Mouse (Mus musculus) kidney, embryonic 16.5 days (tissue): ENCODE measurements around the gene D17Wsu92e. TPM values are rescaled to one million over a fixed set of nuclear protein-coding genes. Genes with fewer than 3 reads are reported as not detected.

Source experiments
- ATAC-seq: fragments of 200-750 bp; cut with Nextera tagmentation; 2 replicates; pipeline ENCODE4 v1.8.0; 2017; ENCODE audit warnings: moderate TSS enrichment; ENCODE audit not compliant: low FRiP score, low TSS enrichment
- H3K27ac ChIP-seq: fragments of 300-500 bp; sonication (generic); 2 replicates; pipeline ENCODE4 v1.5.1; 2014; ENCODE audit warnings: low read length
- H3K27me3 ChIP-seq: fragments of 300-500 bp; sonication (generic); 2 replicates; pipeline ENCODE4 v1.6.1; 2014; ENCODE audit warnings: low read length, control low read depth, mixed read lengths; ENCODE audit not compliant: insufficient read depth
- H3K36me3 ChIP-seq: fragments of 300-500 bp; sonication (generic); 2 replicates; pipeline ENCODE4 v1.6.1; 2014; ENCODE audit warnings: low read length, control low read depth, mixed read lengths; ENCODE audit not compliant: insufficient read depth
- H3K4me1 ChIP-seq: fragments of 300-500 bp; sonication (generic); 2 replicates; pipeline ENCODE4 v1.6.1; 2014; ENCODE audit warnings: low read length, control low read depth, mixed read lengths; ENCODE audit not compliant: insufficient read depth
- H3K4me2 ChIP-seq: fragments of 300-500 bp; sonication (generic); replicated peaks from 2 replicates; pipeline ENCODE4 v1.6.1; 2014; ENCODE audit warnings: low read depth, low read length
- H3K4me3 ChIP-seq: fragments of 300-500 bp; sonication (generic); 2 replicates; pipeline ENCODE4 v1.5.1; 2014; ENCODE audit warnings: mild to moderate bottlenecking, low read length
- H3K9ac ChIP-seq: fragments of 300-500 bp; sonication (generic); replicated peaks from 2 replicates; pipeline ENCODE4 v1.6.1; 2014; ENCODE audit warnings: low read length
- H3K9me3 ChIP-seq: fragments of 300-500 bp; sonication (generic); 2 replicates; pipeline ENCODE4 v1.6.1; 2016; ENCODE audit warnings: low read length, control low read depth
- WGBS: fragments of 180-500 bp; shearing (Covaris S2); extraction: QIAGEN DNeasy Blood & Tissue Kit; methylation state at CpG from one replicate; pipeline ENCODE4 v1.1.7; 2014; 5-methylcytosine and 5-hydroxymethylcytosine counted together
- polyA plus RNA-seq: library from polyadenylated mRNA; unstranded; fragments of >200 nt; fragmentation: Nextera tagmentation; extraction: Ambion mirVana; gene quantifications from 2 replicates; pipeline ENCODE4 v1.2.1, GENCODE M21; 2015

The D17Wsu92e gene
- polyA plus RNA-seq, 1 experiment from 2014 or later, result 19.4 TPM

- no peak within 1 kb of the TSS for H3K4me2 ChIP-seq
- no peak for ATAC-seq
- H3K9me3 ChIP-seq, result 0 out of 2 replicates have a peak, but pooled peaks cover 3% of the 10 kb centered on the region
- H3K27ac ChIP-seq, result no peak within 1 kb of the TSS
- peaks cover 24% of the 10 kb centered on the region for H3K4me1 ChIP-seq
- H3K36me3 ChIP-seq, result no peaks in the 10 kb centered on the region
- no peak within 1 kb of the TSS for H3K9ac ChIP-seq
- no peak within 1 kb of the TSS for H3K4me3 ChIP-seq
- WGBS, result 76% methylated on average over 10 of the region's 10 CpGs
- H3K27me3 ChIP-seq, result no peaks in the 10 kb centered on the region
Observed at GRCm38 (mm10) chr17:27728770-27729169, 91.7 kb downstream of the D17Wsu92e start, which contains the start of gene Spdef. Gene Spdef, minus strand, starts transcription at chr17:27728955.

- Histone ChIP-seq H3K4me3 (no peak overlapping the region), H3K4me1 (peaks cover 24% of the 10 kb centered on the region), H3K9me3 (0 out of 2 replicates have a peak, but pooled peaks cover 3% of the 10 kb centered on the region), H3K9ac (no peak overlapping the region), H3K27ac (no peak overlapping the region), H3K27me3 (no peaks in the 10 kb centered on the region), H3K36me3 (no peaks in the 10 kb centered on the region), H3K4me2 (no peak overlapping the region)
- ATAC-seq, result no peak
- 32% methylated on average over 7 of the region's 7 CpGs for WGBS
Observed at GRCm38 (mm10) chr17:27726527-27726926, 93.9 kb downstream of the D17Wsu92e start.

- Histone ChIP-seq H3K4me2 (peak overlapping the region; percentile 36), H3K9ac (no peak overlapping the region; the same call in 1 of the 2 replicates), H3K27me3 (no peaks in the 10 kb centered on the region), H3K4me3 (no peak overlapping the region), H3K27ac (peak overlapping the region; percentile 66), H3K4me1 (peaks cover 24% of the 10 kb centered on the region), H3K9me3 (0 out of 2 replicates have a peak, but pooled peaks cover 2% of the 10 kb centered on the region), H3K36me3 (no peaks in the 10 kb centered on the region)
- 13% methylated on average over 10 of the region's 10 CpGs for WGBS
- peak; percentile 68 for ATAC-seq
Observed at GRCm38 (mm10) chr17:27725412-27725811, 95.0 kb downstream of the D17Wsu92e start.

GRCm38 (mm10) chr17:27725011-27725410 lies 95.4 kb downstream of the D17Wsu92e start:
- WGBS, result 23% methylated on average over 10 of the region's 10 CpGs
- peak overlapping the region; percentile 66 for H3K27ac ChIP-seq
- H3K9me3 ChIP-seq, result no peaks in the 10 kb centered on the region
- H3K4me3 ChIP-seq, result no peak overlapping the region
- no peaks in the 10 kb centered on the region for H3K27me3 ChIP-seq
- H3K9ac ChIP-seq, result no peak overlapping the region; the same call in 1 of the 2 replicates
- no peaks in the 10 kb centered on the region for H3K36me3 ChIP-seq
- H3K4me1 ChIP-seq, result peaks cover 24% of the 10 kb centered on the region
- peak; percentile 68 for ATAC-seq
- peak overlapping the region; percentile 36 for H3K4me2 ChIP-seq

- 37% methylated on average over 3 of the region's 3 CpGs for WGBS
- H3K9me3 ChIP-seq, result no peaks in the 10 kb centered on the region
- no peaks in the 10 kb centered on the region for H3K27me3 ChIP-seq
- peaks cover 24% of the 10 kb centered on the region for H3K4me1 ChIP-seq
- H3K9ac ChIP-seq, result no peak overlapping the region
- 0 out of 2 replicates have a peak, but pooled peaks have one; percentile 5 for ATAC-seq
- H3K27ac ChIP-seq, result no peak overlapping the region
- H3K36me3 ChIP-seq, result no peaks in the 10 kb centered on the region
- no peak overlapping the region for H3K4me2 ChIP-seq
- no peak overlapping the region for H3K4me3 ChIP-seq
Observed at GRCm38 (mm10) chr17:27724327-27724726, 96.1 kb downstream of the D17Wsu92e start.

- WGBS, result 82% methylated on average over 9 of the region's 9 CpGs
- ATAC-seq, result no peak
- Histone ChIP-seq H3K27ac (no peak overlapping the region), H3K4me1 (peaks cover 16% of the 10 kb centered on the region), H3K9ac (no peak overlapping the region), H3K4me3 (no peak overlapping the region), H3K9me3 (no peaks in the 10 kb centered on the region), H3K36me3 (no peaks in the 10 kb centered on the region), H3K27me3 (no peaks in the 10 kb centered on the region), H3K4me2 (no peak overlapping the region)
Observed at GRCm38 (mm10) chr17:27721125-27721664, 99.3 kb downstream of the D17Wsu92e start.

GRCm38 (mm10) chr17:27720326-27720725 lies 100.1 kb downstream of the D17Wsu92e start:
- 57% methylated on average over 9 of the region's 9 CpGs for WGBS
- H3K4me3 ChIP-seq, result no peak overlapping the region
- no peaks in the 10 kb centered on the region for H3K9me3 ChIP-seq
- H3K4me2 ChIP-seq, result no peak overlapping the region
- ATAC-seq, result no peak
- H3K9ac ChIP-seq, result no peak overlapping the region
- H3K27ac ChIP-seq, result no peak overlapping the region
- no peaks in the 10 kb centered on the region for H3K27me3 ChIP-seq
- H3K4me1 ChIP-seq, result peaks cover 8% of the 10 kb centered on the region
- H3K36me3 ChIP-seq, result no peaks in the 10 kb centered on the region

- no peak overlapping the region for H3K4me3 ChIP-seq
- H3K9ac ChIP-seq, result no peak overlapping the region
- H3K4me2 ChIP-seq, result no peak overlapping the region
- no peaks in the 10 kb centered on the region for H3K9me3 ChIP-seq
- peaks cover under 1% of the 10 kb centered on the region for H3K4me1 ChIP-seq
- 74% methylated on average over 14 of the region's 14 CpGs for WGBS
- no peaks in the 10 kb centered on the region for H3K36me3 ChIP-seq
- no peaks in the 10 kb centered on the region for H3K27me3 ChIP-seq
- no peak for ATAC-seq
- no peak overlapping the region for H3K27ac ChIP-seq
Observed at GRCm38 (mm10) chr17:27719663-27720062, 100.8 kb downstream of the D17Wsu92e start.

- Histone ChIP-seq H3K9ac (no peak overlapping the region), H3K4me1 (no peaks in the 10 kb centered on the region), H3K4me2 (no peak overlapping the region), H3K27me3 (no peaks in the 10 kb centered on the region), H3K36me3 (no peaks in the 10 kb centered on the region), H3K4me3 (no peak overlapping the region), H3K9me3 (no peaks in the 10 kb centered on the region), H3K27ac (no peak overlapping the region)
- no peak for ATAC-seq
- 65% methylated on average over 5 of the region's 5 CpGs for WGBS
Observed at GRCm38 (mm10) chr17:27718250-27718649, 102.2 kb downstream of the D17Wsu92e start.

GRCm38 (mm10) chr17:27716804-27717203 lies 103.6 kb downstream of the D17Wsu92e start:
- Histone ChIP-seq H3K9ac (peak overlapping the region; percentile 55), H3K27ac (no peak overlapping the region), H3K9me3 (no peaks in the 10 kb centered on the region), H3K36me3 (no peaks in the 10 kb centered on the region), H3K4me2 (peak overlapping the region; percentile 53), H3K27me3 (no peaks in the 10 kb centered on the region), H3K4me1 (no peaks in the 10 kb centered on the region), H3K4me3 (peak overlapping the region; percentile 37)
- WGBS, result 5% methylated on average over 16 of the region's 16 CpGs
- peak; percentile 60 for ATAC-seq
